Mouse (Mus musculus) v-Abl transformed pro-B cells (cell line): Measurements from ENCODE around the gene Zfp428.
"Not testable (repeated sequence)": the region's sequence is repeated elsewhere in the genome, so short reads cannot be mapped to it uniquely, and the experiment has no call there.

ENCODE experiments used
- in situ Hi-C, 2 experiments: fragments of 400-800 bp; cut with MboI; formaldehyde crosslinking; loops; one replicate each; pipeline ENCODE4 v1.15.1; 2025; ENCODE audit not compliant: unreplicated experiment in 2 of 2

Zfp428 gene

GRCm38 (mm10) chr7:24517077-24517476 is 10.3 kb downstream of the Zfp428 start:
- in situ Hi-C loops = loop anchor here in 1 of 2 experiments (10.0 kb wide), 1 partner anchor 48 kb away; no protein-coding TSS in a partner anchor

GRCm38 (mm10) chr7:24517654-24518053 is 10.8 kb downstream of the Zfp428 start:
- in situ Hi-C loops = loop anchor here in 1 of 2 experiments (10.0 kb wide), 1 partner anchor 47 kb away; no protein-coding TSS in a partner anchor

GRCm38 (mm10) chr7:24519130-24519529 is 12.3 kb downstream of the Zfp428 start:
- in situ Hi-C loops = loop anchor here in 1 of 2 experiments (10.0 kb wide), 1 partner anchor 46 kb away; no protein-coding TSS in a partner anchor

- in situ Hi-C loops = not testable (repeated sequence)
Observed at GRCm38 (mm10) chr7:24520054-24520453, 13.2 kb downstream of the Zfp428 start.

GRCm38 (mm10) chr7:24522805-24523204 is 16.0 kb downstream of the Zfp428 start:
- in situ Hi-C loops = no loop called here

GRCm38 (mm10) chr7:24523723-24524122 is 16.9 kb downstream of the Zfp428 start:
- in situ Hi-C loops = no loop called here

- in situ Hi-C loops = no loop called here
Observed at GRCm38 (mm10) chr7:24524978-24525377, 18.2 kb downstream of the Zfp428 start.

- in situ Hi-C loops = no loop called here
Observed at GRCm38 (mm10) chr7:24525686-24526420, 19.0 kb downstream of the Zfp428 start.

GRCm38 (mm10) chr7:24528861-24529260 is 22.1 kb downstream of the Zfp428 start:
- in situ Hi-C loops = no loop called here

GRCm38 (mm10) chr7:24529580-24529979 is 22.8 kb downstream of the Zfp428 start:
- in situ Hi-C loops = no loop called here

- in situ Hi-C loops = loop anchor here (5.0 to 10.0 kb wide), 4 partner anchors 37 to 127 kb away; no protein-coding TSS in a partner anchor
Observed at GRCm38 (mm10) chr7:24530062-24530931, 23.5 kb downstream of the Zfp428 start, which contains the start of gene Irgq. Gene Irgq (plus strand): TSS chr7:24530689.

GRCm38 (mm10) chr7:24531211-24531971 is 24.6 kb downstream of the Zfp428 start:
- in situ Hi-C loops = loop anchor here (5.0 to 10.0 kb wide), 4 partner anchors 36 to 126 kb away; no protein-coding TSS in a partner anchor

GRCm38 (mm10) chr7:24533031-24533571 is 26.3 kb downstream of the Zfp428 start:
- in situ Hi-C loops = loop anchor here (5.0 to 10.0 kb wide), 4 partner anchors 34 to 124 kb away; no protein-coding TSS in a partner anchor

- in situ Hi-C loops = loop anchor here (5.0 to 10.0 kb wide), 4 partner anchors 33 to 123 kb away; no protein-coding TSS in a partner anchor
Observed at GRCm38 (mm10) chr7:24533806-24534205, 27.0 kb downstream of the Zfp428 start.

GRCm38 (mm10) chr7:24534301-24534700 is 27.5 kb downstream of the Zfp428 start:
- in situ Hi-C loops = loop anchor here (5.0 to 10.0 kb wide), 4 partner anchors 33 to 123 kb away; no protein-coding TSS in a partner anchor

GRCm38 (mm10) chr7:24537081-24537480 is 30.3 kb downstream of the Zfp428 start:
- in situ Hi-C loops = loop anchor here in 1 of 2 experiments (5.0 to 10.0 kb wide), 2 partner anchors 60 to 108 kb away; no protein-coding TSS in a partner anchor

- in situ Hi-C loops = loop anchor here in 1 of 2 experiments (5.0 to 10.0 kb wide), 2 partner anchors 60 to 107 kb away; no protein-coding TSS in a partner anchor
Observed at GRCm38 (mm10) chr7:24537591-24537990, 30.8 kb downstream of the Zfp428 start.

GRCm38 (mm10) chr7:24538154-24538553 is 31.3 kb downstream of the Zfp428 start:
- in situ Hi-C loops = loop anchor here in 1 of 2 experiments (5.0 to 10.0 kb wide), 2 partner anchors 59 to 107 kb away; no protein-coding TSS in a partner anchor

- in situ Hi-C loops = loop anchor here in 1 of 2 experiments (5.0 to 10.0 kb wide), 2 partner anchors 59 to 106 kb away; no protein-coding TSS in a partner anchor
Observed at GRCm38 (mm10) chr7:24538701-24539100, 31.9 kb downstream of the Zfp428 start.
